Mouse (Mus musculus) lung, postnatal 0 days (tissue): ENCODE measurements around the gene Snrnp25.

Source experiments
- CTCF ChIP-seq: IDR thresholded peaks from 2 replicates; pipeline ENCODE4 v1.5.1; 2016; ENCODE audit warnings: antibody characterized with exemption, mild to moderate bottlenecking
- EP300 ChIP-seq: IDR thresholded peaks from 2 replicates; pipeline ENCODE4 v1.6.1; 2016; ENCODE audit warnings: antibody characterized with exemption, mild to moderate bottlenecking, control low read depth

- TF ChIP-seq CTCF, result no peak
- TF ChIP-seq EP300, result no peak
Measured at GRCm38 (mm10) chr11:32215372-32216162, 10.4 kb downstream of the Snrnp25 start.
